Mouse (Mus musculus) embryonic facial prominence, embryonic 13.5 days (tissue): ENCODE measurements around the gene Fam8a1. TPM values are rescaled to one million over a fixed set of nuclear protein-coding genes. Genes with fewer than 3 reads are reported as not detected.

Source experiments
- ATAC-seq: fragments of 200-750 bp; cut with Nextera tagmentation; 2 replicates; pipeline ENCODE4 v1.8.0; 2017; ENCODE audit warnings: low read depth; ENCODE audit not compliant: insufficient number of reproducible peaks, insufficient read depth, low FRiP score, low TSS enrichment
- H3K27ac ChIP-seq: fragments of 300-500 bp; sonication (generic); 2 replicates; pipeline ENCODE4 v1.5.1; 2015; ENCODE audit warnings: moderate library complexity, mild to moderate bottlenecking, inconsistent platforms
- H3K27me3 ChIP-seq: fragments of 300-500 bp; sonication (generic); 2 replicates; pipeline ENCODE4 v1.6.1; 2015; ENCODE audit warnings: mild to moderate bottlenecking, inconsistent platforms
- H3K36me3 ChIP-seq: fragments of 300-500 bp; sonication (generic); 2 replicates; pipeline ENCODE4 v1.6.1; 2015; ENCODE audit warnings: mild to moderate bottlenecking, inconsistent platforms
- H3K4me1 ChIP-seq: fragments of 300-500 bp; sonication (generic); 2 replicates; pipeline ENCODE4 v1.6.1; 2015; ENCODE audit warnings: inconsistent platforms
- H3K4me2 ChIP-seq: fragments of 300-500 bp; sonication (generic); 2 replicates; pipeline ENCODE4 v1.6.1; 2015; ENCODE audit warnings: moderate library complexity, mild to moderate bottlenecking, inconsistent platforms
- H3K4me3 ChIP-seq: fragments of 300-500 bp; sonication (generic); 2 replicates; pipeline ENCODE4 v1.5.1; 2015; ENCODE audit warnings: mild to moderate bottlenecking, inconsistent platforms
- H3K9ac ChIP-seq: fragments of 300-500 bp; sonication (generic); 2 replicates; pipeline ENCODE4 v1.6.1; 2015; ENCODE audit warnings: mild to moderate bottlenecking, inconsistent platforms
- H3K9me3 ChIP-seq: fragments of 300-500 bp; sonication (generic); 2 replicates; pipeline ENCODE4 v1.6.1; 2016; ENCODE audit warnings: inconsistent platforms
- WGBS: fragments of 180-500 bp; shearing (Covaris S2); methylation state at CpG from one replicate; pipeline ENCODE4 v1.1.7; 2015; ENCODE audit warnings: mixed read lengths; 5-methylcytosine and 5-hydroxymethylcytosine counted together
- polyA plus RNA-seq: library from polyadenylated mRNA; unstranded; fragments of >200 nt; fragmentation: Nextera tagmentation; extraction: Ambion mirVana; gene quantifications from 2 replicates; pipeline ENCODE4 v1.2.1, GENCODE M21; 2015

Fam8a1 gene
- polyA plus RNA-seq, 1 experiment from 2014 or later, result 12.6 TPM

DNA sequence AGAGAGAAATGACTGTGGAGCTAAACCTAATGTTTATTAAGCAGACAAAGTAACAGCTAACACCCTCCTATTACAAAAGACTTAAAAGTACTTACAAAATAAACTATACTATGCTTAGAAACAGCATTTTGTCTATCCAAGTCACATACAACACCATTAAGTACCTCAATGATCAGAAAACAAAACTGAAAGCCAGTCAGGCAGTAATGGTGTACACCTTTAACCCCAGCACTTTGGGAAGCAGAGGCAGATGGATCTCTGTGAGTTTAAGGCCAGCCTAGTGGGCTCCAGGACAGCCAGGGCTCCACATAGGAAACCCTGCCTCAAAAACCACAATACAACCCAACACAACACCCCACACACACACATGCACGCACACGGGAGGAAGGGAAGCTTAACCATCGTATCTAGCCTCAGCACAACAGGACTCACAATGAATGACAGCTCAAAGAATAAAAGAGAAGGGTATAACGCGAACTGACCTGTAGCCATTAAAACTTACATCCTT, 49.6 kb downstream of the Fam8a1 start:
- peaks cover 10% of the 10 kb centered on the region for H3K36me3 ChIP-seq
- H3K9me3 ChIP-seq, result no peaks in the 10 kb centered on the region
- no peak for ATAC-seq
- WGBS, result 80% methylated on average over 5 of the region's 5 CpGs
- no peak overlapping the region for H3K4me2 ChIP-seq
- H3K4me1 ChIP-seq, result peaks cover 13% of the 10 kb centered on the region; the same call in 1 of the 2 replicates
- no peaks in the 10 kb centered on the region for H3K27me3 ChIP-seq
- H3K9ac ChIP-seq, result no peak overlapping the region
- no peak overlapping the region for H3K4me3 ChIP-seq
- H3K27ac ChIP-seq, result no peak overlapping the region

- ATAC-seq, result no peak
- H3K4me3 ChIP-seq, result no peak overlapping the region
- no peaks in the 10 kb centered on the region for H3K27me3 ChIP-seq
- H3K36me3 ChIP-seq, result peaks cover 4% of the 10 kb centered on the region
- no peak overlapping the region for H3K9ac ChIP-seq
- H3K4me2 ChIP-seq, result no peak overlapping the region
- peaks cover 23% of the 10 kb centered on the region for H3K4me1 ChIP-seq
- no peaks in the 10 kb centered on the region for H3K9me3 ChIP-seq
- no peak overlapping the region for H3K27ac ChIP-seq
Observed at GRCm38 (mm10) chr13:46721009-46721408, 51.7 kb downstream of the Fam8a1 start.

DNA sequence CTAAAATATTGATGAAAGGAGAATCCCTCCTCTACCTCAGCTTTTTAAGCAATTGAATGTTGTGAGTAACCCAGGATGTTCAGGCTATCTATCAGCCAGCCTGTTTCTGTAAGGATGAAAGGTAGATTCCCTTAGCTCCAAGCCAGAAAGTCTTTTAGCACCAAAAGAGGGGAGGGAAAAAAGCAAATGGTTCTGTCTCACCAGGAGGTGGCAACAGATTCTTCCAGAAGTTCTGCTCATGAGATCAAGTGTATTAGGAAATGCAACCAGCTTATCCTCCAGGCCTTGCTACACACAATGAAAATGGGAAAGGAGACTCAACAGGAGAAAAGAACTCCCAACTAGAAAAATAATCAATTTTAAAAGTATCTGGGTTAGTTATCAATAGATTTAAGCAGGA, 55.0 kb downstream of the Fam8a1 start:
- H3K4me3 ChIP-seq, result peak overlapping the region; percentile 13; the same call in 1 of the 2 replicates
- peak overlapping the region; percentile 72; the same call in 1 of the 2 replicates for H3K4me2 ChIP-seq
- H3K27ac ChIP-seq, result no peak overlapping the region
- no peaks in the 10 kb centered on the region for H3K9me3 ChIP-seq
- peaks cover 18% of the 10 kb centered on the region for H3K4me1 ChIP-seq
- no peaks in the 10 kb centered on the region for H3K27me3 ChIP-seq
- H3K36me3 ChIP-seq, result no peaks in the 10 kb centered on the region
- H3K9ac ChIP-seq, result no peak overlapping the region
- no peak for ATAC-seq

GRCm38 (mm10) chr13:46725227-46725626, 55.9 kb downstream of the Fam8a1 start:
- Histone ChIP-seq H3K27ac (no peak overlapping the region), H3K4me1 (peaks cover 18% of the 10 kb centered on the region), H3K4me3 (peak overlapping the region; percentile 13; the same call in 1 of the 2 replicates), H3K27me3 (no peaks in the 10 kb centered on the region), H3K4me2 (peak overlapping the region; percentile 72), H3K9ac (no peak overlapping the region), H3K36me3 (no peaks in the 10 kb centered on the region), H3K9me3 (no peaks in the 10 kb centered on the region)
- no peak for ATAC-seq
- 27% methylated on average over 2 of the region's 2 CpGs for WGBS

DNA sequence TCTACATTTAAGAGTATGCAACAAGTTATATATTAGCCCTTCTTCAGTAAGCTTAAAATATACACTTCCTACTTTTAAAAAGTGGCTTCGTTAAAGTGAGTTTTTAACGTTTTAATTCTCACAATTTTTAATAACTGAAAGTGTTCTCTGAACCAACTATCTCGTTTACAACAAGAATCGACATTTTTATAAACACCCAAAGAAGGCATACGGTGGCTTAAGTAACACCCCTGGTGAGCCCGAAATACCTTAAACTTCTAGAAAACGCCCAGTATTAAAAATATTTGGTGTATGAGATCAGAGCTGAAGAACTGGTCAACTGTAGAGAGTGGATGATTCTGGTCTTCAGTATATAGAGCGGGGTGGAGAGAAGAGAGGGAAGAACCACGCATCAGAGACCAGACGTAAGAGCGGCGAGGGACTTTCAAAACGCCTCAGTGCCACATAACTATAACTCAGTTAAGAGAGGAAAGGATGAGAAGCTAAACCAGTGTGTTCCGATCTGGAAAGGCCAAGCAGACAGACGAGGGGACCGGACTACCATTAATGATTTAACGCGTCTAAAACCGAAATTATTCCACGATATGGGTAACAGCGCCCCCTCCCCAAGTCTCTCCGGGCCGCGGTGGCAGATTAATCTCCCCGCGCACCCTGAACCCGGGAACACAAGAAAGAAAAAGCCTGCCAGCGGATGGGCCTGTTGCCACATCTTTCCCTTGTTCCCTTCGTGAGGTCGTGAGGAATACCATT, 57.1 kb downstream of the Fam8a1 start:
- peak overlapping the region; percentile 98 for H3K27ac ChIP-seq
- H3K36me3 ChIP-seq, result no peaks in the 10 kb centered on the region
- H3K27me3 ChIP-seq, result no peaks in the 10 kb centered on the region
- no peaks in the 10 kb centered on the region for H3K9me3 ChIP-seq
- H3K9ac ChIP-seq, result peak overlapping the region; percentile 97
- peaks cover 18% of the 10 kb centered on the region for H3K4me1 ChIP-seq
- WGBS, result 1% methylated on average over 30 of the region's 30 CpGs
- peak overlapping the region; percentile 72 for H3K4me2 ChIP-seq
- ATAC-seq, result no peak
- peak overlapping the region; percentile 99 for H3K4me3 ChIP-seq

DNA sequence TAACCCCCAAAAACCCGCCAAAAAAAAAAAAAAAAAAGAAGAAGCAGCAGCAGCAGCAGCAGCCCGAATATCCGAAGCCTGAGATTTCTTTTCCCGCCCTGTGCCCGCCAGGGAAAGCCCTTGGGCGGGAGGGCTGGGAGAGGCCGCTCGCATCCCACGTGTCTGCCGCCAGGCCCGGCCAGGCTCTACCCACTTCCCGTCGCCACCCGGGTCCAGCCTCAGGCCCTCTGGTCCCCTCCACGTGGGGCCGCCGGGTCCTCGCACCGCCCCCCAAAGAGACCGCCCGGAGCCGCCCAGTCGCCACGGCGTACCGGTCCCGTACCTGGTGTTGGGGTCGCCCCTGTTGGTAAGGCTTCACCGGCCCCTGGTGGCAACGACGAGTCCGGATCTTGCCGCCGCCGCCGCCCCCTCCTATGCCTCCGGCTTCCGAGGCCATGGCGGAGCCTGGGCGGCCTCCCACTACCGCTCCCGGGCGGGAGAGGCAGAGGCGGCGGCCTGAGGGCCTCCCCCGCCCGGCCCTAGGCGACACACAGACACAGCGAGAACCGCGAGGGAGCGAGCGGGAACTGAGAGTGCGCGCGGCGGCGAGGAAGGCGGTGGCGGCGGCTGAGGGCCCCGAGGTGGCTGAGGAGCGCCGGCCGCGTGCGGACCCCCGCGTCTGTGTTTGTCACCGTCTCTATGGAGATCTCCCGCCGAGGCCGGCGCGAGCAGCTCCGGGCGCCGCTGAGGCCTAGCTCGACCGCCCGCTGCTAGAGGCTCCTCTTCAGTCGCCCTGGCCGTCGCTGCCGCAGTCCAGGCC, 57.9 kb downstream of the Fam8a1 start:
- Histone ChIP-seq H3K27ac (peak overlapping the region; percentile 98), H3K27me3 (no peaks in the 10 kb centered on the region), H3K36me3 (no peaks in the 10 kb centered on the region), H3K4me3 (peak overlapping the region; percentile 99), H3K9ac (peak overlapping the region; percentile 97), H3K4me2 (peak overlapping the region; percentile 72), H3K9me3 (no peaks in the 10 kb centered on the region), H3K4me1 (peaks cover 18% of the 10 kb centered on the region)
- under 1% methylated on average over 75 of the region's 85 CpGs for WGBS
- peak; percentile 83 for ATAC-seq

Other genes with a start within 250 kb of the Fam8a1 start
- gene Cap2, start 167.7 kb upstream of the Fam8a1 start, polyA plus RNA-seq, result 5.5 and 7.5 TPM in 2 replicates
- gene Nup153, start 58.4 kb downstream of the Fam8a1 start, polyA plus RNA-seq, result 23.6 and 27.4 TPM in 2 replicates